Mouse (Mus musculus) heart, postnatal 0 days (tissue): Measurements from ENCODE around the gene Ddx58. TPM values are rescaled to one million over a fixed set of nuclear protein-coding genes. Genes with fewer than 3 reads are reported as not detected.

Source experiments
- ATAC-seq: fragments of 200-750 bp; cut with Nextera tagmentation; 2 replicates; pipeline ENCODE4 v1.8.0; 2017; ENCODE audit warnings: low read depth, moderate number of reproducible peaks, moderate library complexity; ENCODE audit not compliant: insufficient read depth
- DNase-seq: peaks from one replicate; pipeline ENCODE4 v3.0.0-alpha.2; 2016; ENCODE audit warnings: low spot score
- H3K27ac ChIP-seq: fragments of 300-500 bp; sonication (generic); 2 replicates; pipeline ENCODE4 v1.5.1; 2014; ENCODE audit warnings: low read depth, mild to moderate bottlenecking
- H3K27me3 ChIP-seq: fragments of 300-500 bp; sonication (generic); 2 replicates; pipeline ENCODE4 v1.6.1; 2014; ENCODE audit warnings: low read length, mixed read lengths; ENCODE audit not compliant: control insufficient read depth, insufficient read depth
- H3K36me3 ChIP-seq: fragments of 300-500 bp; sonication (generic); replicated peaks from 2 replicates; pipeline ENCODE4 v1.6.1; 2014; ENCODE audit warnings: low read length, mixed read lengths; ENCODE audit not compliant: control insufficient read depth, insufficient read depth
- H3K4me1 ChIP-seq: fragments of 300-500 bp; sonication (generic); 2 replicates; pipeline ENCODE4 v1.6.1; 2014; ENCODE audit warnings: antibody characterized with exemption; ENCODE audit not compliant: control insufficient read depth, insufficient read depth
- H3K4me2 ChIP-seq: fragments of 300-500 bp; sonication (generic); 2 replicates; pipeline ENCODE4 v1.6.1; 2014; ENCODE audit warnings: low read depth, mild to moderate bottlenecking, low read length, moderate library complexity
- H3K4me3 ChIP-seq: fragments of 300-500 bp; sonication (generic); 2 replicates; pipeline ENCODE4 v1.5.1; 2014; ENCODE audit warnings: low read depth, low read length
- H3K9ac ChIP-seq: fragments of 300-500 bp; sonication (generic); replicated peaks from 2 replicates; pipeline ENCODE4 v1.6.1; 2014; ENCODE audit warnings: low read depth, low read length, mixed read lengths
- H3K9me3 ChIP-seq: fragments of 300-500 bp; sonication (generic); replicated peaks from 2 replicates; pipeline ENCODE4 v1.6.1; 2016; ENCODE audit warnings: low read length; ENCODE audit not compliant: control insufficient read depth
- CTCF ChIP-seq: IDR thresholded peaks from 2 replicates; pipeline ENCODE4 v1.5.1; 2016; ENCODE audit warnings: antibody characterized with exemption, control low read depth, low read depth
- EP300 ChIP-seq: IDR thresholded peaks from 2 replicates; pipeline ENCODE4 v1.6.1; 2016; ENCODE audit warnings: antibody characterized with exemption, low read depth
- WGBS: fragments of 180-500 bp; shearing (Covaris S2); extraction: QIAGEN DNeasy Blood & Tissue Kit; methylation state at CpG from one replicate; pipeline ENCODE4 v1.1.7; 2014; 5-methylcytosine and 5-hydroxymethylcytosine counted together
- polyA plus RNA-seq: library from polyadenylated mRNA; unstranded; fragments of >200 nt; fragmentation: Nextera tagmentation; extraction: Ambion mirVana; gene quantifications from 2 replicates; pipeline ENCODE4 v1.2.1, GENCODE M21; 2015
- total RNA-seq: library from RNA; depleted of rRNA; stranded (reverse); fragments of >200 nt; gene quantifications from 2 replicates; pipeline ENCODE4 v1.2.3, GENCODE M21; 2014; ENCODE audit warnings: low replicate concordance

Ddx58 gene
- total and polyA plus RNA-seq, 2 experiments from 2014 or later = 6.7 to 17.5 TPM

DNA sequence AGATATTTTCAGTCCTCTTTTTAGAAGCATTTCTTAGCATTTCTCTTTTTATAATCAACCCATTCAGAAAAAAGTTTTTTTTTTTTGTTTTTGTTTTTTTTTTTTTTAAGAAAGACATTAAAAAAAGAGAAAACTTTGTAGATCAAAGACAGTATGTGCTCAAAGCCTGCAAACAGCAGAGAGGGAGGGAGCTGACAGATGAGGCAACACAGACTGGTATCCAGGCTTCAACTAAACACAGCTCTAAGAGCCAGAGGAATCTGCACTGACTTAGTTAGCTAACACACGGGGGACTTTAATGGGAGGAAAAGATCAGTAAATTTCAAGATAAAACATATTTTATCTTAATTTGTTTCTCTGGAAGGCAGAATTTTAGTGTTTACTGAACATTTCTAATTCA is 24.7 kb upstream of the Ddx58 start:
- no peak for TF ChIP-seq CTCF
- TF ChIP-seq EP300 = no peak
- WGBS = 34% methylated on average over 1 of the region's 1 CpGs
- peaks cover 48% of the 10 kb centered on the region for H3K36me3 ChIP-seq

DNA sequence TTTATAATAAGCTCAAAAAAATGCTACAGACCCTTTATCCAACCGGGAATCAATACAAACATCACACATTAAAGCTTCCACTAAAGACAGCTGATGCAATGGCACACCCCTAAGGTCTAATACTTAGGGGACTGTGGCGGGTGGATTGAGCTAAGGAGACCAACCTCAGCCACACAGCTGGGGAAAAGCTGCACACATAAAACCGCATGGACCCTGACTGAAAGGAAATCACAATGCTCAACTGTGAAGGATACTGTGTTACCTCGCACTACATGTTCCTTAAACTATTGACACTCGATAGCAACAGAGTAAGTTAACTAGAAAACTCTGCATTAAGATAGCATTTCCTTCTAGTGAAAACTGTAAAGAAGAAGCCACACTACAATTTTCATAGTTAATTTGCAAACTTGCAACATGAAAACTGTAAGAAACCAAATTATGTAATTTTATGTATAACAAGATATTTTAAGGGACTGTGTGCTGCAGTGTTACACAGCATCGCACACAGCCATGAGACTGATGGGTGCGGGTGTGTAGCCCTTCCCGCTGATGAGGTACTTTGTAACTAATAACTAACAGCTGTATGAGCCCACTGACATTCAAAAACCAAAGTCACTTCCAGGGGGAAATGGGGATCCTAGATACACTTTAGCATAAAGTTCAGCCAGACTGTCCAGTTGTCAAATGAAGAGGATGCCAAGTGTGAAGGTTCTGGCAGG is 14.9 kb upstream of the Ddx58 start:
- H3K27ac ChIP-seq = no peak overlapping the region
- DNase-seq = no peak
- no peaks in the 10 kb centered on the region for H3K4me1 ChIP-seq
- no peak for ATAC-seq
- WGBS = 74% methylated on average over 8 of the region's 8 CpGs
- TF ChIP-seq CTCF (no peak), EP300 (no peak)
- no peaks in the 10 kb centered on the region for H3K9me3 ChIP-seq
- no peak overlapping the region for H3K4me3 ChIP-seq
- no peaks in the 10 kb centered on the region for H3K27me3 ChIP-seq
- H3K36me3 ChIP-seq = peaks cover 9% of the 10 kb centered on the region; the same call in 1 of the 2 replicates
- no peak overlapping the region for H3K4me2 ChIP-seq
- no peak overlapping the region for H3K9ac ChIP-seq

More for the DNA sequence above, 24.7 kb upstream of the Ddx58 start:
- Histone ChIP-seq H3K9me3 (no peaks in the 10 kb centered on the region), H3K4me2 (no peak overlapping the region), H3K9ac (no peak overlapping the region), H3K4me3 (no peak overlapping the region), H3K27me3 (no peaks in the 10 kb centered on the region), H3K4me1 (peaks cover 9% of the 10 kb centered on the region), H3K27ac (no peak overlapping the region)
- DNase-seq (no peak), ATAC-seq (no peak)

DNA sequence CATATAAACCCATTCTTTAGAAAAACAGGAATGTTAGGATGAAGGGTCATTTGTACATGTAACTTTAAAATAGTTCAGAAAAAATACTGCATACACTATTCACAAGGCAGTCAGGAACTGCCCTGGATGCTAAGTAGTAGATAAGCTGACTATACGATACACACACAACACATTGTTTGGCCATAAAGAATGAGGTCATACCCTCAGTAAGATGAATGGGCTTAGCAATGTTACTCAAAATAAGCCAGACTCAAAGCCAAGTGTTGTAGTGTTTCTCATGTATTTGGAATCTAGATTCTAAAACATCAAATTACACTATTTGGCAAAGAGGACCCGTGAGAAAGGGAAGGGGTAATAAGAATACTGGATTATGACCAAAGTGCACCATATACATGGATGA is 14.1 kb upstream of the Ddx58 start:
- 0 out of 2 replicates have a peak, but pooled peaks cover 1% of the 10 kb centered on the region for H3K36me3 ChIP-seq
- H3K4me3 ChIP-seq = no peak overlapping the region
- no peak overlapping the region for H3K27ac ChIP-seq
- no peaks in the 10 kb centered on the region for H3K9me3 ChIP-seq
- WGBS = 31% methylated on average over 2 of the region's 2 CpGs
- no peak overlapping the region for H3K4me2 ChIP-seq
- no peak for TF ChIP-seq CTCF
- no peak for TF ChIP-seq EP300
- DNase-seq (no peak), ATAC-seq (peak; percentile 53; the same call in 1 of the 2 replicates)
- H3K9ac ChIP-seq = no peak overlapping the region
- H3K27me3 ChIP-seq = no peaks in the 10 kb centered on the region
- no peaks in the 10 kb centered on the region for H3K4me1 ChIP-seq

DNA sequence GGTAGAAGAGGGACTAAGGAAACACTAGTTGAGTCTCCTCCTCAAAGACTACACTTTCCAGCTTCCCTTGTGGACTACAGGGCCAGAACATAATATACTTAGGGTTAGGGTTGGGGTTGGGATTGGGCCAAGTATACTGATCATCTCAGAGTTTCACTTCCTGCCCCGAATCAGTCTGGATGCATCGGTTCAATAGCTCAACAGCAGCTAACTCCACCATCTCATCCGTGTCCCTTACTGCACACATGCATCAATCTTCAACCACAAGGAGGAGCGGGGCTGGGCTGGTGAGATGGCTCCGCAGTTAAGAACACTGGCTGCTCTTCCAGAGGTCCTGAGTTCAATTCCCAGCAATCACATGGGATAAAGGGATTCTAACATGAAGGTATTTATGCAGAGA is 11.4 kb upstream of the Ddx58 start:
- Histone ChIP-seq H3K4me1 (no peaks in the 10 kb centered on the region), H3K9ac (no peak overlapping the region), H3K4me2 (no peak overlapping the region), H3K9me3 (no peaks in the 10 kb centered on the region), H3K36me3 (no peaks in the 10 kb centered on the region), H3K4me3 (no peak overlapping the region), H3K27ac (no peak overlapping the region), H3K27me3 (no peaks in the 10 kb centered on the region)
- no peak for TF ChIP-seq CTCF
- TF ChIP-seq EP300 = no peak
- DNase-seq = no peak
- WGBS = 84% methylated on average over 5 of the region's 5 CpGs
- no peak for ATAC-seq

DNA sequence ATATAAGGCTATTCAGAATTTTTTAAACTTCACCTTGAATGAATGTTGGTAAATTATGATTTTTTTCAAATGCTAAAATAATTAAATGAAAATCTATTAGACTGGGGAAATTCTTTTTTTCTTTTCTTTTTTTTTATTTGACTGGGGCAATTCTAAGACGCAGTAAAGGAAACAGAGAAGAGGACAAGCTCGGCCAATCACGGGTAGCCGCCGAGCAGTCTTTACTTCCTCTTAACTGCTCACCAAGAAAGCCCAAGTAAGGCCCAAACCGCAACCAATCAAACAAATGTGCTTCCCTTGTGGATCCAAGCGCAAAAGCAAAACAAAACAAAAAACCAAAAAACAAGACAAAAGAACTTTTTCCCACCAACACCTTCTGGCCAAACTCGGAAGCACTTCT is 4.4 kb upstream of the Ddx58 start:
- H3K4me3 ChIP-seq = no peak overlapping the region
- no peak overlapping the region for H3K9ac ChIP-seq
- 83% methylated on average over 8 of the region's 8 CpGs for WGBS
- no peaks in the 10 kb centered on the region; the same call in 1 of the 2 replicates for H3K4me1 ChIP-seq
- ATAC-seq (no peak), DNase-seq (no peak)
- no peak for TF ChIP-seq CTCF
- TF ChIP-seq EP300 = no peak
- no peaks in the 10 kb centered on the region for H3K27me3 ChIP-seq
- no peak overlapping the region for H3K27ac ChIP-seq
- no peak overlapping the region for H3K4me2 ChIP-seq
- H3K9me3 ChIP-seq = no peaks in the 10 kb centered on the region
- H3K36me3 ChIP-seq = no peaks in the 10 kb centered on the region

DNA sequence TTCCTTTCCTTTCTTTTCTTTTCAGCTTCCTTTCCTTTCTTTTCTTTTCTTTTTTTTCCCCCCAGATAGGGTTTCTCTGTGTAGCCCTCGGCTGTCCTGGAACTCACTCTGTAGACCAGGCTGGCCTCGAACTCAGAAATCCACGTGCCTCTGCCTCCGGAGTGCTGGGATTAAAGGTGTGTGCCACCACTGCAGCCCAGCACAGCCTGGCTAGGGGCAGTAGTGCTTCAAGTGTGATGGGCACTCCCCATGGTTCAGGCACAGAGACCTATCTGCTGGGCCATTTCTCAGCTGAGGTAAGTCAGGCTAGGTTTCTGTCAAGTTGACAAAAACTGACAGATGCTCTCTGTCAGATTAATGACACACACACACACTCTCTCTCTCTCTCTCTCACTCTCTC is 3.4 kb upstream of the Ddx58 start:
- Histone ChIP-seq H3K27ac (no peak overlapping the region), H3K27me3 (no peaks in the 10 kb centered on the region), H3K4me3 (no peak overlapping the region), H3K4me1 (peaks cover 4% of the 10 kb centered on the region), H3K4me2 (no peak overlapping the region), H3K9me3 (no peaks in the 10 kb centered on the region), H3K36me3 (no peaks in the 10 kb centered on the region), H3K9ac (no peak overlapping the region)
- 77% methylated on average over 4 of the region's 4 CpGs for WGBS
- DNase-seq (no peak), ATAC-seq (no peak)
- no peak for TF ChIP-seq EP300
- TF ChIP-seq CTCF = no peak
